Mouse (Mus musculus) heart, embryonic 16.5 days (tissue): ENCODE measurements around the gene Adora3. TPM values are rescaled to one million over a fixed set of nuclear protein-coding genes. Genes with fewer than 3 reads are reported as not detected.
A peak's percentile ranks its signal among the peaks of the same experiment; 100 is the strongest.

Experiments used
- ATAC-seq: fragments of 200-750 bp; cut with Nextera tagmentation; replicated peaks from 2 replicates; pipeline ENCODE4 v1.8.0; 2017; ENCODE audit warnings: moderate number of reproducible peaks; ENCODE audit not compliant: insufficient read depth, low FRiP score; ENCODE audit errors: extremely low read depth
- H3K27ac ChIP-seq: fragments of 300-500 bp; sonication (generic); 2 replicates; pipeline ENCODE4 v1.5.1; 2014; ENCODE audit warnings: mild to moderate bottlenecking, low read length, control low read depth, moderate library complexity
- H3K27me3 ChIP-seq: fragments of 300-500 bp; sonication (generic); 2 replicates; pipeline ENCODE4 v1.6.1; 2014; ENCODE audit warnings: low read length, mixed read lengths; ENCODE audit not compliant: control insufficient read depth, insufficient read depth
- H3K36me3 ChIP-seq: fragments of 300-500 bp; sonication (generic); 2 replicates; pipeline ENCODE4 v1.6.1; 2014; ENCODE audit not compliant: control insufficient read depth, insufficient read depth
- H3K4me1 ChIP-seq: fragments of 300-500 bp; sonication (generic); 2 replicates; pipeline ENCODE4 v1.6.1; 2014; ENCODE audit warnings: low read length, mixed read lengths; ENCODE audit not compliant: control insufficient read depth, insufficient read depth
- H3K4me2 ChIP-seq: fragments of 300-500 bp; sonication (generic); 2 replicates; pipeline ENCODE4 v1.6.1; 2014; ENCODE audit warnings: low read depth, mild to moderate bottlenecking, control low read depth, low read length
- H3K4me3 ChIP-seq: fragments of 300-500 bp; sonication (generic); 2 replicates; pipeline ENCODE4 v1.5.1; 2014; ENCODE audit warnings: mild to moderate bottlenecking, control low read depth, low read length
- H3K9ac ChIP-seq: fragments of 300-500 bp; sonication (generic); 2 replicates; pipeline ENCODE4 v1.6.1; 2014; ENCODE audit warnings: low read length, control low read depth
- H3K9me3 ChIP-seq: fragments of 300-500 bp; sonication (generic); replicated peaks from 2 replicates; pipeline ENCODE4 v1.6.1; 2016; ENCODE audit warnings: low read length; ENCODE audit not compliant: control insufficient read depth
- WGBS: fragments of 180-500 bp; shearing (Covaris S2); extraction: QIAGEN DNeasy Blood & Tissue Kit; methylation state at CpG from one replicate; pipeline ENCODE4 v1.1.7; 2014; 5-methylcytosine and 5-hydroxymethylcytosine counted together
- polyA plus RNA-seq: library from polyadenylated mRNA; unstranded; fragments of >200 nt; fragmentation: Nextera tagmentation; extraction: Ambion mirVana; gene quantifications from 2 replicates; pipeline ENCODE4 v1.2.1, GENCODE M21; 2015

The Adora3 gene
- polyA plus RNA-seq, 1 experiment from 2014 or later, result 0.22 TPM

DNA sequence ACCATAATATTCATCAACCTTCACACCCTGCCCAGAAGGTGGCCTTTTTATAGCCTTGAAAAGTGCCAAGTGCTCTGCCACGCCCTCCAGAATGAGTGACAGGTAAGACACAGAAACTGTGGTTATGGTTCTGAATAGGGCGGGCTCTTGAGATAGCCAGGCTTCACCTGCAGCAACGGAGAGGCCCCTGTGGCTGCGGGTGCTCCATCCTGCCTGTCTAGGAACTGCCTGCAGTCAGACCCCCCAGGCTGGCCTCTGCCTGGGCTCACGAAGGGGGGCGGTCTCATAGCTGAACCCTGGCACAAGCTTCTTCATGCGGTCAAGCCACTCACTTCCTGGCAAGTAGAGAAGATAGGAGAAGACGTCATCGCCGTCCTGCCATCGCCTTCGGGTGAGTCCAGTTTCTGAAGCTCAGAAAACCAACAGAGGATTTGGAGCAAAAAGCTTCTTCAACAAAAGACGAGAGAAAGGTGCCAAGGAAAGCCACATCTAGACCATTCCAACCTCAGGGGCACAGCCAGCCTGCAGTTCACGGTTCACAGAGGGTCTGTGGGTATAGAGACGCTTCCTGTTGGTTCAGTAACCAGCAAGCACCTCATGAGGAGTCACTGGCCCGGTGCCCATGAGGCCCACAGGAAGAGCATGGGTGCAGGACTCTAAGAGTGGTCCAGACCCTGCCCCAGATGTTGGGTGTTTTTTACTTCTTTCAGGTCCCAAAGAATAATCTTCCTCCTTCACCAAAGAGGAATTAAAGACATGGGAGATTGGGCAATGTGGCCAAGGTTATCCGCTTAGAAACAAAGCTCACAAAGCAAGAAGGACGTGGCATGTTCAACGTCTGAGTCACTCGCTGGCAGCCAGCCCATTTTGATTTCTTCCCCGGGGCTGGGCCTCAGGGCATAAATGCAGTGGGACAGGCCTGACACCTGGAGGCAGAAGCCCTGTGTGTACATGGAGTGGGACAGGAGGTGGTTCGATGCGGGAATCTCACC is 24.2 kb downstream of the Adora3 start:
- Histone ChIP-seq H3K4me3 (no peak overlapping the region; the same call in 1 of the 2 replicates), H3K36me3 (no peaks in the 10 kb centered on the region), H3K4me1 (peaks cover 51% of the 10 kb centered on the region), H3K27me3 (no peaks in the 10 kb centered on the region), H3K4me2 (peak overlapping the region; percentile 33), H3K27ac (peak overlapping the region; percentile 85), H3K9ac (peak overlapping the region; percentile 33; the same call in 1 of the 2 replicates), H3K9me3 (0 out of 2 replicates have a peak, but pooled peaks cover 2% of the 10 kb centered on the region)
- 40% methylated on average over 23 of the region's 23 CpGs for WGBS
- ATAC-seq, result peak; percentile 70

GRCm38 (mm10) chr3:105896811-105897210 is 26.2 kb downstream of the Adora3 start:
- Histone ChIP-seq H3K4me2 (no peak overlapping the region), H3K4me1 (peaks cover 39% of the 10 kb centered on the region), H3K9me3 (0 out of 2 replicates have a peak, but pooled peaks cover 2% of the 10 kb centered on the region), H3K27me3 (no peaks in the 10 kb centered on the region), H3K4me3 (no peak overlapping the region), H3K36me3 (no peaks in the 10 kb centered on the region), H3K9ac (no peak overlapping the region), H3K27ac (no peak overlapping the region)
- no peak for ATAC-seq
- WGBS, result 86% methylated on average over 3 of the region's 3 CpGs

- H3K27ac ChIP-seq, result no peak overlapping the region
- H3K9me3 ChIP-seq, result 0 out of 2 replicates have a peak, but pooled peaks cover 2% of the 10 kb centered on the region
- H3K9ac ChIP-seq, result no peak overlapping the region
- no peak for ATAC-seq
- H3K4me1 ChIP-seq, result peaks cover 32% of the 10 kb centered on the region
- H3K4me2 ChIP-seq, result no peak overlapping the region
- H3K4me3 ChIP-seq, result no peak overlapping the region
- H3K27me3 ChIP-seq, result no peaks in the 10 kb centered on the region
- WGBS, result 65% methylated on average over 2 of the region's 2 CpGs
- no peaks in the 10 kb centered on the region for H3K36me3 ChIP-seq
Measured at GRCm38 (mm10) chr3:105898325-105898724, 27.7 kb downstream of the Adora3 start.

DNA sequence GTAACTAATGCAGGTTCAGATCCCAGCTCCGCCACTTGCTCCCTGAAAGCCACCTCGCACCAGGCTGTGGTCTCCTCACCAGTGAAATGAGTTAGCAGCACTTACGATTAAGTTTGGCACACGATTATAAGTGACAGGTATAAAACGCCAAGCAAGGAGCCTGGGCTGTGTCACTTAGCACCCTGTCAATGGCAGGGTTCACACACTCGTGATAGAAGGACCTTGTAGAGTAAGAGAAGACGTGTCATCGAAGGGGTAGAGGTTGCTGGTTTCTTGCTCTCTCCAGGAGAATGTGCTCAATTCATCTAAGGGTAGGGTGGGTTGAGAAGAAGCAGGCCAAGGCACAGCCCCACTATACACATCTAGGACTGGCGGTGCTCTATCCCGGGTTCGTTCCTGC is 28.2 kb downstream of the Adora3 start:
- peaks cover 28% of the 10 kb centered on the region for H3K4me1 ChIP-seq
- no peak overlapping the region for H3K27ac ChIP-seq

GRCm38 (mm10) chr3:105899394-105900147 is 28.9 kb downstream of the Adora3 start:
- H3K9ac ChIP-seq, result no peak overlapping the region
- H3K36me3 ChIP-seq, result no peaks in the 10 kb centered on the region
- no peak overlapping the region for H3K4me3 ChIP-seq
- 0 out of 2 replicates have a peak, but pooled peaks have one; percentile 25 for ATAC-seq
- 32% methylated on average over 8 of the region's 8 CpGs for WGBS
- peak overlapping the region; percentile 5; the same call in 1 of the 2 replicates for H3K27ac ChIP-seq
- H3K4me1 ChIP-seq, result peaks cover 21% of the 10 kb centered on the region
- 0 out of 2 replicates have a peak, but pooled peaks cover 2% of the 10 kb centered on the region for H3K9me3 ChIP-seq
- no peak overlapping the region for H3K4me2 ChIP-seq
- no peaks in the 10 kb centered on the region for H3K27me3 ChIP-seq

More for the DNA sequence above, 28.2 kb downstream of the Adora3 start:
- Histone ChIP-seq H3K4me2 (no peak overlapping the region), H3K9me3 (0 out of 2 replicates have a peak, but pooled peaks cover 2% of the 10 kb centered on the region), H3K27me3 (no peaks in the 10 kb centered on the region), H3K36me3 (no peaks in the 10 kb centered on the region), H3K9ac (no peak overlapping the region), H3K4me3 (no peak overlapping the region)
- ATAC-seq, result peak; percentile 38
- 52% methylated on average over 11 of the region's 11 CpGs for WGBS

- H3K27ac ChIP-seq, result no peak overlapping the region
- no peaks in the 10 kb centered on the region for H3K27me3 ChIP-seq
- no peaks in the 10 kb centered on the region for H3K36me3 ChIP-seq
- 0 out of 2 replicates have a peak, but pooled peaks cover 2% of the 10 kb centered on the region for H3K9me3 ChIP-seq
- no peak for ATAC-seq
- H3K4me3 ChIP-seq, result no peak overlapping the region
- peaks cover 14% of the 10 kb centered on the region for H3K4me1 ChIP-seq
- H3K9ac ChIP-seq, result no peak overlapping the region
- H3K4me2 ChIP-seq, result no peak overlapping the region
- 74% methylated on average over 6 of the region's 6 CpGs for WGBS
Measured at GRCm38 (mm10) chr3:105900266-105900665, 29.6 kb downstream of the Adora3 start.

DNA sequence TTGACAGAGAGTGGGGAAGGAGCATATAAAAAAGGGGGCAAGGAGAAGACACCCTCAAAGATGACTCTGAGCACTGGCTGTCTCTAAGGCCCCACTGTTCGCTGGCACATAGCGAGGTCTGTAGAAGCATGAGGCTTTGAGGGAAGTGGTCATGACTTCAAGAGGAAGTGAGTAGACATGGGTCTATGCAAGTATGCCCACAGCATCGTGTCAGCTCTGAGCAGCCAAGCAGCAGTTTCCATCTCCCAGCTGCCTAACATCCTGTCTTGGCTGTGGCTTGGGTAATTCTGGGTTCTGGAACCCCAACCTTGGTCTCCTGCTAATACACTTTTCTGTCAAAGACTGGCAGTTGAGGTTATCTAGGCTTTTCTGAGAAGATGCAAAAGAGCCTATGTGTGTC is 30.1 kb downstream of the Adora3 start:
- H3K27me3 ChIP-seq, result no peaks in the 10 kb centered on the region
- ATAC-seq, result no peak
- H3K27ac ChIP-seq, result no peak overlapping the region
- WGBS, result 69% methylated on average over 3 of the region's 3 CpGs
- no peak overlapping the region for H3K4me2 ChIP-seq
- H3K4me1 ChIP-seq, result peaks cover 10% of the 10 kb centered on the region
- H3K36me3 ChIP-seq, result no peaks in the 10 kb centered on the region
- H3K4me3 ChIP-seq, result no peak overlapping the region
- no peak overlapping the region for H3K9ac ChIP-seq
- H3K9me3 ChIP-seq, result 0 out of 2 replicates have a peak, but pooled peaks cover 2% of the 10 kb centered on the region

GRCm38 (mm10) chr3:105901468-105901867 is 30.8 kb downstream of the Adora3 start:
- no peak for ATAC-seq
- H3K27me3 ChIP-seq, result no peaks in the 10 kb centered on the region
- H3K9me3 ChIP-seq, result 0 out of 2 replicates have a peak, but pooled peaks cover 2% of the 10 kb centered on the region
- H3K4me3 ChIP-seq, result no peak overlapping the region
- no peaks in the 10 kb centered on the region for H3K36me3 ChIP-seq
- H3K9ac ChIP-seq, result no peak overlapping the region
- H3K4me2 ChIP-seq, result no peak overlapping the region
- 74% methylated on average over 4 of the region's 4 CpGs for WGBS
- no peak overlapping the region for H3K27ac ChIP-seq
- peaks cover 10% of the 10 kb centered on the region for H3K4me1 ChIP-seq
